In genomic region chr10:62944975-62945580, GRCm38 (mm10) we compare ENCODE assay signal across 16 mouse cellular contexts. TPM values are rescaled to one million over a fixed set of nuclear protein-coding genes. Genes with fewer than 3 reads are reported as not detected.
DNase-seq lines count a peak whose midpoint lies in the region; ATAC-seq and TF ChIP-seq lines count a peak whose summit lies in the region.
"Had no signal": no experiment of that assay in that cellular context is flagged by ENCODE, and none has a peak within 500 bp of the region (broad histone marks: within the 10 kb centered on the region; RNA-seq: fewer than 3 reads in every experiment).

No protein-coding gene starts in this region.

- no peaks in the 10 kb centered on the region for H3K27me3 ChIP-seq in stomach, embryonic 15.5 days (replicated peaks)
- H3K27me3 ChIP-seq in stomach, postnatal 0 days (ENCODE audit: control insufficient read depth, insufficient read depth, low read length) = no peaks in the 10 kb centered on the region
- H3K27me3 ChIP-seq in liver, embryonic 16.5 days (ENCODE audit: control insufficient read depth, insufficient read depth, low read depth, low read length) = no peaks in the 10 kb centered on the region
- H3K27me3 ChIP-seq: CH12.LX; embryonic facial prominence, embryonic 12.5 days; forebrain, embryonic 12.5 days; neural tube, embryonic 12.5 days had no signal

- H3K36me3 ChIP-seq in stomach, embryonic 15.5 days = peaks cover 4% of the 10 kb centered on the region; the same call in 1 of the 2 replicates
- H3K36me3 ChIP-seq in stomach, postnatal 0 days (ENCODE audit: control insufficient read depth, insufficient read depth, low read length) = peaks cover 8% of the 10 kb centered on the region; the same call in 1 of the 2 replicates
- peaks cover 9% of the 10 kb centered on the region for H3K36me3 ChIP-seq in liver, embryonic 16.5 days (ENCODE audit: control insufficient read depth, insufficient read depth)

- TF ChIP-seq EP300 in stomach, postnatal 0 days (optimal IDR thresholded peaks at IDR 0.05) = no peak

- no peak for DNase-seq in stomach, postnatal 0 days (ENCODE audit: low spot score)
- no peak for DNase-seq in frontal cortex, postnatal 14 days (ENCODE audit: low spot score in 2 of 2)
- no peak for DNase-seq in frontal cortex, postnatal 36 days (ENCODE audit: low spot score in 2 of 2)
- DNase-seq in left cerebral cortex, adult 2 months (ENCODE audit: extremely low spot score in 1 of 2, low spot score in 2 of 2) = no peak
- DNase-seq: cerebellum, postnatal 14 days; gastrocnemius, postnatal 25 days; thymus, adult 18-20 months had no signal

- WGBS in stomach, embryonic 15.5 days = 80% methylated on average over 10 of the region's 10 CpGs
- WGBS in stomach, postnatal 0 days = 80% methylated on average over 10 of the region's 10 CpGs
- 33% methylated on average over 10 of the region's 10 CpGs for WGBS in liver, embryonic 16.5 days (ENCODE audit: insufficient replicate concordance)

- no peaks in the 10 kb centered on the region for H3K9me3 ChIP-seq in stomach, embryonic 15.5 days
- no peaks in the 10 kb centered on the region for H3K9me3 ChIP-seq in stomach, postnatal 0 days (ENCODE audit: control insufficient read depth, low read length)
- no peaks in the 10 kb centered on the region for H3K9me3 ChIP-seq in liver, embryonic 16.5 days (replicated peaks; ENCODE audit: control insufficient read depth, low read length)
- H3K9me3 ChIP-seq: embryonic facial prominence, embryonic 12.5 days; forebrain, embryonic 12.5 days; neural tube, embryonic 12.5 days had no signal

- ATAC-seq in stomach, embryonic 15.5 days (ENCODE audit: insufficient read depth, low FRiP score, low read depth) = peak; percentile 63; the same call in 1 of the 2 replicates
- no peak for ATAC-seq in stomach, postnatal 0 days (ENCODE audit: low FRiP score, low TSS enrichment)
- ATAC-seq in erythroid progenitor cell, adult 5-6 weeks (replicated peaks; ENCODE audit: low FRiP score, poor library complexity, severe bottlenecking) = peak; percentile 70
- peak; percentile 78 for ATAC-seq in liver, embryonic 16.5 days (ENCODE audit: low read depth)
- ATAC-seq: hindbrain, embryonic 16.5 days; midbrain, embryonic 16.5 days had no signal

- no peaks in the 10 kb centered on the region for H3K4me1 ChIP-seq in stomach, embryonic 15.5 days
- H3K4me1 ChIP-seq in stomach, postnatal 0 days (replicated peaks; ENCODE audit: control insufficient read depth, insufficient read depth) = no peaks in the 10 kb centered on the region
- peaks cover 30% of the 10 kb centered on the region for H3K4me1 ChIP-seq in liver, embryonic 16.5 days (ENCODE audit: control insufficient read depth, low read depth, low read length)

- no peak overlapping the region for H3K4me2 ChIP-seq in stomach, embryonic 15.5 days
- no peak overlapping the region for H3K4me2 ChIP-seq in stomach, postnatal 0 days (replicated peaks; ENCODE audit: low read depth)
- peak overlapping the region; percentile 24; the same call in 1 of the 2 replicates for H3K4me2 ChIP-seq in liver, embryonic 16.5 days (ENCODE audit: low read depth, low read length)
- H3K4me2 ChIP-seq: embryonic facial prominence, embryonic 12.5 days; forebrain, embryonic 12.5 days; neural tube, embryonic 12.5 days had no signal

- H3K4me3 ChIP-seq in stomach, embryonic 15.5 days (replicated peaks) = no peak overlapping the region
- no peak overlapping the region for H3K4me3 ChIP-seq in stomach, postnatal 0 days (ENCODE audit: low read depth, low read length)
- H3K4me3 ChIP-seq in liver, embryonic 16.5 days (ENCODE audit: low read depth, low read length) = no peak overlapping the region
- no peak overlapping the region for H3K4me3 ChIP-seq in left cerebral cortex, adult 2 months
- H3K4me3 ChIP-seq: embryonic facial prominence, embryonic 12.5 days; forebrain, embryonic 12.5 days; neural tube, embryonic 12.5 days had no signal

- H3K27ac ChIP-seq in stomach, embryonic 15.5 days = no peak overlapping the region
- H3K27ac ChIP-seq in stomach, postnatal 0 days (replicated peaks) = no peak overlapping the region
- H3K27ac ChIP-seq in liver, embryonic 16.5 days (ENCODE audit: low read length) = peak overlapping the region; percentile 84
- no peak overlapping the region for H3K27ac ChIP-seq in left cerebral cortex, adult 2 months
- H3K27ac ChIP-seq: embryonic facial prominence, embryonic 12.5 days; forebrain, embryonic 12.5 days; neural tube, embryonic 12.5 days had no signal

- intact Hi-C loops in left cerebral cortex, adult 2 months (cut with DNase I) = no loop called here

- no peak for TF ChIP-seq CTCF in stomach, postnatal 0 days (IDR thresholded peaks at IDR 0.05; ENCODE audit: low read depth)
- no peak for TF ChIP-seq CTCF in left cerebral cortex, adult 2 months (IDR thresholded peaks at IDR 0.05)

- H3K9ac ChIP-seq in stomach, embryonic 15.5 days = no peak overlapping the region
- no peak overlapping the region for H3K9ac ChIP-seq in stomach, postnatal 0 days (ENCODE audit: low read length)
- H3K9ac ChIP-seq in liver, embryonic 16.5 days (ENCODE audit: low read depth, low read length) = 0 out of 2 replicates have a peak overlapping the region, but pooled peaks have one; percentile 11
- H3K9ac ChIP-seq: embryonic facial prominence, embryonic 12.5 days; forebrain, embryonic 12.5 days; neural tube, embryonic 12.5 days had no signal

RNA-seq across cellular contexts. Expression of gene Dna2, which starts 1.7 kb away (rescaled TPM):
- 16.4 TPM in 2 replicates for polyA plus RNA-seq in stomach, embryonic 15.5 days (2015; fragmentation: Nextera tagmentation; extraction: Ambion mirVana)
- polyA plus RNA-seq in stomach, postnatal 0 days (2015; fragmentation: Nextera tagmentation; extraction: Ambion mirVana) = 3.3 and 3.6 TPM in 2 replicates
- total RNA-seq in erythroid progenitor cell, adult 5-6 weeks (2015; ENCODE audit: low replicate concordance) = 41.9 and 47.2 TPM in 2 replicates
- total RNA-seq in erythroid progenitor cell, adult 5-6 weeks (2017; ENCODE audit: low replicate concordance) = 45.7 and 49.2 TPM in 2 replicates
- 20.3 and 21.1 TPM in 2 replicates for polyA plus RNA-seq in liver, embryonic 16.5 days (2015; fragmentation: Nextera tagmentation; extraction: Ambion mirVana)
- total RNA-seq in left cerebral cortex, adult 2 months (2021) = 1 to 10 TPM in 1 of 2 experiments, under 1 TPM in 1; 0.91 to 1.9 TPM

RNA-seq across cellular contexts. Expression of gene Slc25a16, which starts 24.6 kb away (rescaled TPM):
- 12.2 and 13.4 TPM in 2 replicates for polyA plus RNA-seq in stomach, embryonic 15.5 days (2015; fragmentation: Nextera tagmentation; extraction: Ambion mirVana)
- 14.7 and 16.5 TPM in 2 replicates for polyA plus RNA-seq in stomach, postnatal 0 days (2015; fragmentation: Nextera tagmentation; extraction: Ambion mirVana)
- total RNA-seq in erythroid progenitor cell, adult 5-6 weeks (2015; ENCODE audit: low replicate concordance) = 9.6 and 15.5 TPM in 2 replicates
- total RNA-seq in erythroid progenitor cell, adult 5-6 weeks (2017; ENCODE audit: low replicate concordance) = 9.1 and 19.9 TPM in 2 replicates
- polyA plus RNA-seq in liver, embryonic 16.5 days (2015; fragmentation: Nextera tagmentation; extraction: Ambion mirVana) = 7.5 and 8.5 TPM in 2 replicates
- 10 to 100 TPM; 36.4 to 38.5 TPM for total RNA-seq in left cerebral cortex, adult 2 months (2021)

RNA-seq across cellular contexts. Expression of gene Rufy2, which starts 34.9 kb away (rescaled TPM):
- polyA plus RNA-seq in stomach, embryonic 15.5 days (2015; fragmentation: Nextera tagmentation; extraction: Ambion mirVana) = 26.6 TPM in 2 replicates
- 10.3 and 12.8 TPM in 2 replicates for polyA plus RNA-seq in stomach, postnatal 0 days (2015; fragmentation: Nextera tagmentation; extraction: Ambion mirVana)
- 1.4 and 3.8 TPM in 2 replicates for total RNA-seq in erythroid progenitor cell, adult 5-6 weeks (2015; ENCODE audit: low replicate concordance)
- 1.7 and 2.2 TPM in 2 replicates for total RNA-seq in erythroid progenitor cell, adult 5-6 weeks (2017; ENCODE audit: low replicate concordance)
- polyA plus RNA-seq in liver, embryonic 16.5 days (2015; fragmentation: Nextera tagmentation; extraction: Ambion mirVana) = 2.0 and 2.6 TPM in 2 replicates
- 10 to 100 TPM; 91.8 to 97.3 TPM for total RNA-seq in left cerebral cortex, adult 2 months (2021)

RNA-seq across cellular contexts. Expression of gene Tet1, which starts 36.3 kb away (rescaled TPM):
- polyA plus RNA-seq in stomach, embryonic 15.5 days (2015; fragmentation: Nextera tagmentation; extraction: Ambion mirVana) = 17.7 and 23.0 TPM in 2 replicates
- polyA plus RNA-seq in stomach, postnatal 0 days (2015; fragmentation: Nextera tagmentation; extraction: Ambion mirVana) = 6.4 TPM in 2 replicates
- 2.2 and 6.7 TPM in 2 replicates for total RNA-seq in erythroid progenitor cell, adult 5-6 weeks (2015; ENCODE audit: low replicate concordance)
- total RNA-seq in erythroid progenitor cell, adult 5-6 weeks (2017; ENCODE audit: low replicate concordance) = 0.39 and 0.76 TPM in 2 replicates
- polyA plus RNA-seq in liver, embryonic 16.5 days (2015; fragmentation: Nextera tagmentation; extraction: Ambion mirVana) = 1.5 and 2.4 TPM in 2 replicates
- 10 to 100 TPM; 14.4 to 15.4 TPM for total RNA-seq in left cerebral cortex, adult 2 months (2021)
